ENCODE assay signal across 23 mouse cellular contexts in the genomic region with DNA sequence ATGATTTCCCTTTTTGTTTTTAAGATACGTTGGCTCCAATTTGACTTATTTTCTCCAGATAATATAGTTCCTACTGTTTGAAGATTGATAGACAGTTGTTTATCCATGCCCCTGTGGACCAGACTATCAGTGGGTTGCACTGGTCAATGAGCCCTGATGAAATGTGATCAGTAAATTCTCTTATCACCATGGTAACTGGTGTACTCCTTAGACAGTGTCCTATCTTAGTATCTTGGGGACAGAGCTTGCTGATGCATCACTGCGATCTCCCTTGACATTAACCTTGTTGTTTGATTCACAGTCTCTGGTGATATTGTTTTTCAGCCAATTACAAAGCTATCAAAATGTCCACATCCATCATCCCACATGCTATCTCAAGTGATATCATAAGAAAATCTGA.
"Had no signal": no experiment of that assay in that cellular context is flagged by ENCODE, and none has a peak within 500 bp of the region (broad histone marks: within the 10 kb centered on the region; RNA-seq: fewer than 3 reads in every experiment).

No protein-coding gene starts in this region.

- H3K4me3 ChIP-seq: gastrocnemius, adult 2 months; heart, embryonic 10.5 days; heart, embryonic 12.5 days; hindbrain, embryonic 10.5 days; intestine, embryonic 15.5 days; layer of hippocampus, adult 2 months; left cerebral cortex, adult 2 months; limb, embryonic 10.5 days; limb, embryonic 12.5 days had no signal

- H3K9ac ChIP-seq: heart, embryonic 12.5 days; intestine, embryonic 15.5 days; limb, embryonic 12.5 days had no signal

- H3K4me1 ChIP-seq: heart, embryonic 10.5 days; heart, embryonic 12.5 days; hindbrain, embryonic 10.5 days; intestine, embryonic 15.5 days had no signal

- DNase-seq: gastrocnemius, adult 2 months; gastrocnemius, postnatal 10 days; gastrocnemius, postnatal 25 days; heart, adult 18-20 months; heart, postnatal 10 days; heart, postnatal 4 days; kidney, adult 18-20 months; kidney, adult 8-10 months; kidney, postnatal 10 days; kidney, postnatal 25 days; kidney, postnatal 4 days; liver had no signal

- H3K27me3 ChIP-seq: heart, embryonic 12.5 days; intestine, embryonic 15.5 days; limb, embryonic 12.5 days had no signal

- ATAC-seq: hindbrain, embryonic 16.5 days; inflammation-experienced regulatory T-cells, adult 6 months; intestine, embryonic 15.5 days; intestine, postnatal 0 days had no signal

- H3K36me3 ChIP-seq: heart, embryonic 10.5 days; heart, embryonic 12.5 days; hindbrain, embryonic 10.5 days; intestine, embryonic 15.5 days; limb, embryonic 10.5 days; limb, embryonic 12.5 days had no signal

- H3K27ac ChIP-seq: gastrocnemius, adult 2 months; heart, embryonic 10.5 days; hindbrain, embryonic 10.5 days; intestine, embryonic 15.5 days; layer of hippocampus, adult 2 months; left cerebral cortex, adult 2 months; limb, embryonic 10.5 days; limb, embryonic 12.5 days had no signal

- H3K9me3 ChIP-seq: heart, embryonic 10.5 days; heart, embryonic 12.5 days; hindbrain, embryonic 10.5 days; intestine, embryonic 15.5 days; limb, embryonic 10.5 days; limb, embryonic 12.5 days had no signal

- H3K4me2 ChIP-seq: heart, embryonic 12.5 days; intestine, embryonic 15.5 days; limb, embryonic 12.5 days had no signal
